Mouse (Mus musculus) G1E (cell line): Measurements from ENCODE around the gene Nyx.

Experiments used
- CTCF ChIP-seq: IDR thresholded peaks from 2 replicates; pipeline ENCODE4 v1.5.1; 2012; ENCODE audit warnings: low read depth, low read length, inconsistent platforms, mixed read lengths
- GATA2 ChIP-seq: IDR thresholded peaks from 2 replicates; pipeline ENCODE4 v1.6.1; 2012; ENCODE audit warnings: low read depth, low read length, inconsistent platforms, borderline replicate concordance
- POLR2AphosphoS5 ChIP-seq: IDR thresholded peaks from 2 replicates; pipeline ENCODE4 v1.6.1; 2012; ENCODE audit warnings: low read depth, low read length, inconsistent platforms; ENCODE audit not compliant: insufficient replicate concordance
- TAL1 ChIP-seq: conservative IDR thresholded peaks from 2 replicates; pipeline ENCODE4 v1.6.1; 2012; ENCODE audit warnings: low read depth, low read length, inconsistent platforms, mixed read lengths

- TF ChIP-seq CTCF = no peak
- no peak for TF ChIP-seq TAL1
- TF ChIP-seq POLR2AphosphoS5 = no peak
- TF ChIP-seq GATA2 = no peak
Measured at GRCm38 (mm10) chrX:13513127-13513526, 47.2 kb downstream of the Nyx start.
